Mouse (Mus musculus) hindbrain, postnatal 0 days (tissue): ENCODE data around the gene Hnrnpul2. TPM values are rescaled to one million over a fixed set of nuclear protein-coding genes. Genes with fewer than 3 reads are reported as not detected.
A peak's percentile ranks its signal among the peaks of the same experiment; 100 is the strongest.

Source experiments
- ATAC-seq: fragments of 200-750 bp; cut with Nextera tagmentation; 2 replicates; pipeline ENCODE4 v1.8.0; 2017; ENCODE audit warnings: mild to moderate bottlenecking, moderate TSS enrichment, moderate library complexity
- DNase-seq: peaks from one replicate; pipeline ENCODE4 v3.0.0-alpha.2; 2015; ENCODE audit warnings: low spot score
- H3K27ac ChIP-seq: fragments of 300-500 bp; sonication (generic); 2 replicates; pipeline ENCODE4 v1.5.1; 2014; ENCODE audit warnings: mild to moderate bottlenecking
- H3K27me3 ChIP-seq: fragments of 300-500 bp; sonication (generic); 2 replicates; pipeline ENCODE4 v1.6.1; 2014; ENCODE audit warnings: low read length, mixed read lengths; ENCODE audit not compliant: insufficient read depth
- H3K36me3 ChIP-seq: fragments of 300-500 bp; sonication (generic); 2 replicates; pipeline ENCODE4 v1.6.1; 2014; ENCODE audit warnings: low read length, mixed read lengths; ENCODE audit not compliant: insufficient read depth
- H3K4me1 ChIP-seq: fragments of 300-500 bp; sonication (generic); 2 replicates; pipeline ENCODE4 v1.6.1; 2014; ENCODE audit warnings: antibody characterized with exemption, low read length, mixed read lengths; ENCODE audit not compliant: insufficient read depth
- H3K4me2 ChIP-seq: fragments of 300-500 bp; sonication (generic); 2 replicates; pipeline ENCODE4 v1.6.1; 2014; ENCODE audit warnings: low read depth, mild to moderate bottlenecking, low read length, moderate library complexity, mixed read lengths
- H3K4me3 ChIP-seq: fragments of 300-500 bp; sonication (generic); 2 replicates; pipeline ENCODE4 v1.5.1; 2014; ENCODE audit warnings: low read length
- H3K9ac ChIP-seq: fragments of 300-500 bp; sonication (generic); replicated peaks from 2 replicates; pipeline ENCODE4 v1.6.1; 2014; ENCODE audit warnings: mild to moderate bottlenecking, low read length, moderate library complexity, mixed read lengths
- H3K9me3 ChIP-seq: fragments of 300-500 bp; sonication (generic); 2 replicates; pipeline ENCODE4 v1.6.1; 2016; ENCODE audit warnings: low read length, mixed read lengths
- CTCF ChIP-seq: IDR thresholded peaks from 2 replicates; pipeline ENCODE4 v1.5.1; 2016; ENCODE audit warnings: antibody characterized with exemption, control low read depth, low read depth
- WGBS: fragments of 180-500 bp; shearing (Covaris S2); extraction: QIAGEN DNeasy Blood & Tissue Kit; methylation state at CpG from one replicate; pipeline ENCODE4 v1.1.7; 2014; 5-methylcytosine and 5-hydroxymethylcytosine counted together
- polyA plus RNA-seq: library from polyadenylated mRNA; unstranded; fragments of >200 nt; fragmentation: Nextera tagmentation; extraction: Ambion mirVana; gene quantifications from 2 replicates; pipeline ENCODE4 v1.2.1, GENCODE M21; 2015
- total RNA-seq: library from RNA; depleted of rRNA; stranded (reverse); fragments of >200 nt; gene quantifications from 2 replicates; pipeline ENCODE4 v1.2.3, GENCODE M21; 2014

The Hnrnpul2 gene
- total and polyA plus RNA-seq, 2 experiments from 2014 or later = 5.6 to 19.7 TPM

DNA sequence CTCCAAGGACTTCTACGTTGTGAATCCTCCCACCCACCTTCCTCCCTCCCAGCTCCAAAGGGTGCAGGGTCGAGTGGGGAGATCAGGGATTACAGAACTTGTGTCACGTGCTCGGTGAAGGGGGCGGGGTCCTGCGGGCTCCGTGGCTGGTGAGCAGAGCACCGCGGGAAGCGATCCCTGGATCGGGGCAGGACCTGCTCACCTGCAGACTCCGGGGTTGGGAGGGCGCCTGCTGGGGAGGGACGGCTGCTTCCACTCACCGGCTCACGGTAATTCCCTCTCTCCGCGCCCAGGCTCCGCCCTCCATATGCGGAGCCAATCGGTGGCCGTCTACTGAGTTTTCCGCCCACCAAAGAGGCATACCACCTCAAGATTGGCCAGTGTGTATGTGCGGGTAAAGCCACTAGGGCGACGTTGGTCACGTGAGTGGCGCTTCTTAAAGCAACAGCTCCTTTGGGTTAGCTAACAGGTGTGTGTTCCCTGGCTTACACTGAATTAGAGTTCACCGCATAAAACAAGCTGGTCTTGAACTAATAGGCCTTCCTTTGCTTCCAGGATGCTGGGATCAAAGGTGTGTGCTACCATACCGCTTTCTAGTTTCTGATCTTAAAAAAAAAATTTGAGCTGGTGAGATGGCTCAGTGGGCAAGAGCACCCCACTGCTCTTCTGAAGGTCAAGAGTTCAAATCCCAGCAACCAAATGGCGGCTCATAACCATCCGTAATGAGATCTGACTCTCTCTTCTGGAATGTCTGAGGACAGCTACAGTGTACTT is 33.6 kb upstream of the Hnrnpul2 start, which contains the start of gene Taf6l:
TSS of gene Taf6l (minus strand) at position 410 of the 774 bp plus-strand sequence.
- Histone ChIP-seq H3K27ac (peak within 1 kb of the TSS; percentile 64; the same call in 1 of the 2 replicates), H3K4me1 (no peaks in the 10 kb centered on the region), H3K4me2 (peak within 1 kb of the TSS; percentile 61), H3K36me3 (peaks cover 17% of the 10 kb centered on the region; the same call in 1 of the 2 replicates), H3K9ac (peak within 1 kb of the TSS; percentile 55), H3K4me3 (peak within 1 kb of the TSS; percentile 57), H3K9me3 (no peaks in the 10 kb centered on the region), H3K27me3 (no peaks in the 10 kb centered on the region)
- ATAC-seq = peak; percentile 100
- under 1% methylated on average over 32 of the region's 32 CpGs for WGBS
- peak; percentile 97 for DNase-seq
- peak; percentile 63 for TF ChIP-seq CTCF

GRCm38 (mm10) chr19:8788521-8788920 is 31.3 kb upstream of the Hnrnpul2 start:
- Histone ChIP-seq H3K27ac (peak overlapping the region; percentile 42; the same call in 1 of the 2 replicates), H3K9me3 (no peaks in the 10 kb centered on the region), H3K36me3 (peaks cover 8% of the 10 kb centered on the region), H3K4me2 (no peak overlapping the region), H3K9ac (no peak overlapping the region), H3K27me3 (no peaks in the 10 kb centered on the region), H3K4me1 (no peaks in the 10 kb centered on the region), H3K4me3 (no peak overlapping the region)
- TF ChIP-seq CTCF = no peak
- DNase-seq (peak; percentile 56), ATAC-seq (no peak)
- 22% methylated on average over 3 of the region's 3 CpGs for WGBS

- Histone ChIP-seq H3K27ac (peak overlapping the region; percentile 42; the same call in 1 of the 2 replicates), H3K9me3 (no peaks in the 10 kb centered on the region), H3K4me1 (no peaks in the 10 kb centered on the region), H3K9ac (no peak overlapping the region), H3K27me3 (no peaks in the 10 kb centered on the region), H3K4me3 (no peak overlapping the region), H3K4me2 (no peak overlapping the region), H3K36me3 (peaks cover 13% of the 10 kb centered on the region)
- ATAC-seq (no peak), DNase-seq (no peak)
- WGBS = 40% methylated on average over 1 of the region's 1 CpGs
- no peak for TF ChIP-seq CTCF
Measured at GRCm38 (mm10) chr19:8789171-8789570, 30.6 kb upstream of the Hnrnpul2 start.

DNA sequence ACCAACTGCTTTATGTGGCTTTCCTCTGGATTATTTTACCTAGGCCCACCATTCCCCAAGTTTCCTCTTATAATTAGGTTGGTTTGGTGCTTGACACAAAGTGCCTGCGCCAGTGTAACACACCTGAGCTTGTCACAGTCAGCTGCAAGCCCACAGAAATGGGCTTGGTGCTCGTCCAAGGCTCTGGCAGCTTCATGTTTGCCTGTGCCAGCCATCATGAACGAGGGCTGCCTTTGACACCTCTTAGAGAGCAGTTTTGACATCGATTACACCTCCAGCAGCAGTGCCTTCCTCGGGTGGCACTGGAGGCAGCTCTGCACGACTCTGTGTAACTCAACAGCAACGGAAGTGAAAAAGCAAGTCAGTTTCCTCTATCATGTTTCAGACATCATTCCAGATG is 29.6 kb upstream of the Hnrnpul2 start:
- no peaks in the 10 kb centered on the region for H3K9me3 ChIP-seq
- no peaks in the 10 kb centered on the region for H3K27me3 ChIP-seq
- WGBS = 75% methylated on average over 7 of the region's 7 CpGs
- ATAC-seq (no peak), DNase-seq (no peak)
- H3K4me3 ChIP-seq = no peak overlapping the region
- H3K9ac ChIP-seq = no peak overlapping the region
- no peak for TF ChIP-seq CTCF
- H3K36me3 ChIP-seq = peaks cover 23% of the 10 kb centered on the region
- H3K4me1 ChIP-seq = no peaks in the 10 kb centered on the region
- no peak overlapping the region for H3K27ac ChIP-seq
- no peak overlapping the region for H3K4me2 ChIP-seq

- Histone ChIP-seq H3K4me2 (peak within 1 kb of the TSS; percentile 76), H3K27ac (peak within 1 kb of the TSS; percentile 76), H3K4me1 (peaks cover 3% of the 10 kb centered on the region; the same call in 1 of the 2 replicates), H3K36me3 (peaks cover 23% of the 10 kb centered on the region), H3K27me3 (no peaks in the 10 kb centered on the region), H3K9ac (peak within 1 kb of the TSS; percentile 77), H3K4me3 (peak within 1 kb of the TSS; percentile 81), H3K9me3 (no peaks in the 10 kb centered on the region)
- peak; percentile 96 for DNase-seq
- ATAC-seq = peak; percentile 73
- no peak for TF ChIP-seq CTCF
- WGBS = 2% methylated on average over 25 of the region's 25 CpGs
Measured at GRCm38 (mm10) chr19:8798264-8798946, 21.4 kb upstream of the Hnrnpul2 start, which contains the start of gene Polr2g. Gene Polr2g, minus strand, starts transcription at chr19:8798577.

GRCm38 (mm10) chr19:8798947-8799315 is 20.9 kb upstream of the Hnrnpul2 start:
- no peaks in the 10 kb centered on the region for H3K27me3 ChIP-seq
- peaks cover 3% of the 10 kb centered on the region; the same call in 1 of the 2 replicates for H3K4me1 ChIP-seq
- peaks cover 18% of the 10 kb centered on the region for H3K36me3 ChIP-seq
- DNase-seq = no peak
- peak overlapping the region; percentile 76 for H3K4me2 ChIP-seq
- H3K9me3 ChIP-seq = no peaks in the 10 kb centered on the region
- no peak for ATAC-seq
- no peak overlapping the region for H3K27ac ChIP-seq
- H3K9ac ChIP-seq = no peak overlapping the region
- 0 out of 2 replicates have a peak, but pooled peaks have one; percentile 5 for TF ChIP-seq CTCF
- H3K4me3 ChIP-seq = 0 out of 2 replicates have a peak overlapping the region, but pooled peaks have one; percentile 81
